Mouse (Mus musculus) bone marrow macrophage, adult 2 months (primary cell): ENCODE results near the gene Gm26920.

Experiments used
- CTCF ChIP-seq: IDR thresholded peaks from 2 replicates; pipeline ENCODE4 v1.5.1; 2012; ENCODE audit warnings: low read depth, mild to moderate bottlenecking, low read length, moderate library complexity
- POLR2A ChIP-seq: IDR thresholded peaks from 2 replicates; pipeline ENCODE4 v1.6.1; 2012; ENCODE audit warnings: mild to moderate bottlenecking, low read depth, low read length, borderline replicate concordance

- TF ChIP-seq CTCF (no peak), POLR2A (no peak)
These were observed 805 bp downstream of the Gm26920 start for GRCm38 (mm10) chr7:30089405-30089804.
